Mouse (Mus musculus) layer of hippocampus, adult 2 months (tissue): ENCODE measurements around the gene Hspa1a. TPM values are rescaled to one million over a fixed set of nuclear protein-coding genes. Genes with fewer than 3 reads are reported as not detected.
A peak's percentile ranks its signal among the peaks of the same experiment; 100 is the strongest.
"Not testable (repeated sequence)": the region's sequence is repeated elsewhere in the genome, so short reads cannot be mapped to it uniquely, and the experiment has no call there.

Experiments used
- DNase-seq, 2 experiments: peaks; one replicate each; pipeline ENCODE4 v3.0.0; 2022; ENCODE audit warnings: low spot score in 2 of 2
- H3K27ac ChIP-seq: fragments of 200-600 bp; 2 replicates; pipeline ENCODE4 v1.8.1; 2022
- H3K4me3 ChIP-seq: fragments of 200-600 bp; 2 replicates; pipeline ENCODE4 v1.8.1; 2022; ENCODE audit warnings: mild to moderate bottlenecking
- CTCF ChIP-seq: fragments of 200-600 bp; conservative IDR thresholded peaks from 2 replicates; pipeline ENCODE4 v1.8.1; 2022; ENCODE audit warnings: antibody characterized with exemption, mild to moderate bottlenecking, moderate library complexity
- total RNA-seq, 2 experiments: library from RNA; stranded (reverse); gene quantifications; 2 replicates each; pipeline ENCODE4 v1.2.3; 2021

The Hspa1a gene
- total RNA-seq, 2 experiments from 2014 or later = 16.9 to 18.1 TPM

DNA sequence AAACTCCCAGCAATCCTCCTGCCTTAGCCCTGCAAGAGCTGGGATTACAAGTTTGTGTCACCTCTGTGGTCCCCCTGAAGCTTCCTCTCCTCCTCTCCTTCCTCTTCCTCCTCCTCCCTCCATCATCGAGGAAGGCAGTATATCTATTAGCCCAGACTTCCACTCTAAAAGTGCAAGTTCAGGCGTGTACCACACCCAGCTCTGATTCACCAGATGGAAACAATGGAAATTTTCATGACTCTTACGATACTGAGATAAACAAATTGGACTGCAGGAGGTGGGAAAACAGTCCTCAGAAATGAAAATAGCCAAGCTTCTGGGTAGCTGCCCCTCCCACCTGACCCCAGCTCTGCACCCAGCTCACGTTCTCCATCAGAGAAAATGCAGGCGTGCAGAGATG lies 6.3 kb downstream of the Hspa1a start:
- H3K27ac ChIP-seq = no peak overlapping the region
- H3K4me3 ChIP-seq = no peak overlapping the region
- DNase-seq = no peak
- TF ChIP-seq CTCF = no peak

DNA sequence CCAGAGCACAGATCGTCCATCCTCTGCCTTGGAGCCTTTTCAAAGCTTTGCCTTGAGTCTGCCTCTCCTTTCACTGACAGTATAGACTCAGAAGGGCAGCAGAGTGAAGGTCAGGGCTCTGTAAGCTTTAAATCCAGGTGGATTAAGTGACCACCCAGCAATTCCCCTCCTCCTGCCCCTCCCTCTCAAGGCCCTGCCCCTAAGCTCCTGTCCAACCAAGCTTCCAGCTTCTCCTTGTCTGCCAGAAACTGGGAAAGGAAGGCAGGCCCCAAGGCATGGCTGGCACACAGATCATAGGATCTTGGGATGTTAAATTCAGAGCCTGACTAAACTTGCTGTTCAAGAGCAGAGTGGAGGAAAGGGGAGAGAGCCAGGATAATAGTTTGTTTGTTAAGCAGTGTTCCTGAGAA lies 7.3 kb downstream of the Hspa1a start:
- Histone ChIP-seq H3K27ac (no peak overlapping the region), H3K4me3 (no peak overlapping the region)
- TF ChIP-seq CTCF = no peak
- no peak for DNase-seq

DNA sequence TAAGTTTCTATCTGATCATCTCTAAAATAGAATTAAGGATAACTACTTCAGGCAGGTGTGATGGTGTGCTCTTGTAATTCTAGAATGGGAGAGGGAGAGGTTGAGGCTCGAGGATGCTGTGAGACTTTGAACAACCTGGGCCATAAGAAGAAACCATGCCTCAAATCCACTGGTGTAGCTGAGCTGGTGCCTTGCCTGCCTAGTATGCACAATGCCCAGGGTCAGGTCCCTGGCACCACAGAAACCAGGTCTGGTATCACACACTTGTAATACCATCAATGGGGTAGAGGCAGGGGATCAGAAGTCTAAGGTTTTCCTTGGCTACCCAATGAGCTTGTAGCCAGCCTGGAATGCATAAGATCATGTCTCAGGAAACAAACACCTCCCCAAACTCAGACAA lies 9.1 kb downstream of the Hspa1a start:
- Histone ChIP-seq H3K4me3 (no peak overlapping the region), H3K27ac (no peak overlapping the region)
- no peak for TF ChIP-seq CTCF
- DNase-seq = no peak

DNA sequence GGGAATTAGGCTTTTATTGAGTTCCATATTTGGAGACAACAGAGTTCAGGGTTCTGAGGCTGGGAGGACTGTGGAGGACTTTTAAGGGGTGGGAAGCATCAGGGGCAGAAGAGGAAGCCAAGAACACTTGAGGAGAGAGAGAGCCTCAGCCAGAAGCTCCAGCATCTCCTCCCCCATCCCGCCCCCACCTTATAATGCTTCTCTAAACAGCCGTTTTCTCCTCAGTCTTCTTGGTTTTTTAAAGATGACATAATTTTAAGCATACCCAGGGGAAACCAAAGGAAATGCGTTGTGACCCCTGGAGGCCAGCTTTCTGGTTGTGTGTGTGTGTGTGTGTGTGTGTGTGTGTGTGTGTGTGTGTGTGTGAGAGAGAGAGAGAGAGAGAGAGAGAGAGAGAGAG lies 9.8 kb downstream of the Hspa1a start:
- Histone ChIP-seq H3K27ac (peak overlapping the region; percentile 18; the same call in 1 of the 2 replicates), H3K4me3 (no peak overlapping the region)
- TF ChIP-seq CTCF = no peak
- DNase-seq = no peak

DNA sequence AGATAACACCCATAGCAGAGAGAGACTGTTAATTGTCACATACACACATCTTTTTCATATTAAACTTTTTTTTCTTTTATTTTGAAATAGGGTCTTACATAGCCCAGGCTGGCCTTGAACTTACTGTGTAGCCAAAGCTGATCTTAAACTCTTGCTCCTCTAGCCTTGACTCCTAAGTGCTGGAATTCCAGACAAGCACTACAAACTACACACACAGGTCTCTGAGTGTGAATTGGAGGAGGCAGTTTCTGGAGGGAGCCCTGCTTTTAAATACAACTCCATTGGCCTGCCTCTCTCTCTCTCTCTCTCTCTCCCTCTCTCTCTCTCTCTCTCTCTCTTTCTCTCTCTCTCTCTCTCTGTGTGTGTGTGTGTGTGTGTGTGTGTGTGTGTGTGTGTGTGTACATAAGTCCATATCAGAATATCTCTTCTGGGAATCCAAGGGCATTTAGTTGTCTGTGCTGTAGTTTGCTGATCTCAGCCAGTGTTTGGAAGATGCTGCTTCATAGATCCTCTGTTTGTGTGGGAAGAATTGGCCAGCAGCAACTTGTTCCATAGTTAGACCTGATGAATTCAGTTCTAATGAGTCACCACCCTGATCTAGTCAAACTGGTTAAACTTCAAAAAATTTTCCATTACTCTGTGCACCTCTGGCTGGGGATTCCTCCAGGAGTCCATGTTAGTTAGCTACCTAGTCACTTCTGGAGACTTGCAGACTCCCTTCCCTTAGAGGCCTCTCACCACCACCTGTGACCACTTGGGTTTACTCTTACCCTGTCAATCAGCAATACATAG lies 11.1 kb downstream of the Hspa1a start:
- H3K4me3 ChIP-seq = no peak overlapping the region
- H3K27ac ChIP-seq = peak overlapping the region; percentile 95; the same call in 1 of the 2 replicates
- DNase-seq = no peak
- TF ChIP-seq CTCF = no peak

DNA sequence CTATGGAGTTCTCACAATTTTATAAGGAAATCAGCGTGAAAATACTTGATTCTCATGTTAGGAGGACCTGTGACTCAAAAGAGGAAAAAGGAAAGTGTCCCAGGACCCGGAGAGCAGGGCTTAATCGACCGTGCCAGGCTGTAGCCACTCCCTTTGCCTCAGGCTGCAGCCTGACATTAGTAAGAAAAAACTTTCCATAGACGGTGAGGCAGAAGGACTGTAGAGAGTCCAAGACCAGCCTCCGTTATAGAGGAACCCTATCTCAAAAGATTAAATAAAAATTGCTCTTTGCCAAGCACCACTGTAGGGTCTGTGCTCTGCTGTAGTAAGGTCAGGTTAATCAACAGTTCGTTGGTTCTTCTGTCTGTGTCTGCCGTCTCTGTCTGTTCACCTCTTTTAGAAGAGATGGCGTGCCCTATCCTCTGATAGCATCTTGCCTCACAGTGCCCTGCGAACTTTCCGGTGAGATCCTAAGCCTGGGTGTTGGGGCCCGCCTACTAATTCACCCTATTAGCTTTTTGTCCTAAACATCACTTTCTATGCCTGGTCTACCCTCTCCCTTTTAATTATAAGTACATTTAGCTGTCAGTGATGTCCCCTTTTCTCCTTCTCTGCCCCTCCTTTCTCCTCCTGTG lies 12.0 kb downstream of the Hspa1a start:
- DNase-seq = no peak
- peak overlapping the region; percentile 95 for H3K27ac ChIP-seq
- peak overlapping the region; percentile 66 for H3K4me3 ChIP-seq
- no peak for TF ChIP-seq CTCF

DNA sequence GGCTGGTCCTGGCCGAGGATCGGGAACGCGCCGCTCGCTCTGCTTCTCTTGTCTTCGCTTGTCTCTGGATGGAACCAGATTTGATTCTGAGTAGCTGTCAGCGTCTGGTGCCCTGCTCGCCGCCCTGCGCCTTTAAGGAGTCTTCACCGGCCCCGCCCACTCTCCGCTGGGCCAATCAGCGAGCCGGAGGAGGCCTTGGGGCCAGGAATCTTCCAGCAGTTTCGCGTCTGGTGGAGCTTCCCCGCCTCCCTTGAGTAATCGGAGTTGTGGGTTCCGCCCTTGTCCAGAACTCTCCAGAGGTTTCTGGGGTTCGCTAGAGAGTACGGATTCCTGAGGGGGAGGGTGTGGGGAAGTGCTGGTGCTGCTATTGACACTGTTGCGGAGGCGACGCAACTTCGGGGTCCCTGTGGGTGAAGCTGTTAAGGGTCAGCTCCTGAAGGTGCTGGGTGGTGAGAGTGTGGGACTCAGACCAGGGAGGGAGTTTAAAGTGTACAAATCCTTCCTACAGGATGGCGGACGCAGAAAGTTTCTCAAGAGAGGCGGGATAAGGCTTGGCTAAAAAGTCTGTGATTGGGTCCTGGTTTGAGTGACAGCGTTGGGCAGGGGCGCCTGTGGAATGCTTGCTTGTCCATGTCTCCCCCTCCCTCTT lies 12.7 kb downstream of the Hspa1a start, which contains the start of gene Hspa1b:
Hspa1b (minus strand) TSS at position 109 of the 649 bp plus-strand sequence.
- DNase-seq = peak; percentile 56 to 69
- H3K4me3 ChIP-seq = peak within 1 kb of the TSS; percentile 66
- peak within 1 kb of the TSS; percentile 95 for H3K27ac ChIP-seq

DNA sequence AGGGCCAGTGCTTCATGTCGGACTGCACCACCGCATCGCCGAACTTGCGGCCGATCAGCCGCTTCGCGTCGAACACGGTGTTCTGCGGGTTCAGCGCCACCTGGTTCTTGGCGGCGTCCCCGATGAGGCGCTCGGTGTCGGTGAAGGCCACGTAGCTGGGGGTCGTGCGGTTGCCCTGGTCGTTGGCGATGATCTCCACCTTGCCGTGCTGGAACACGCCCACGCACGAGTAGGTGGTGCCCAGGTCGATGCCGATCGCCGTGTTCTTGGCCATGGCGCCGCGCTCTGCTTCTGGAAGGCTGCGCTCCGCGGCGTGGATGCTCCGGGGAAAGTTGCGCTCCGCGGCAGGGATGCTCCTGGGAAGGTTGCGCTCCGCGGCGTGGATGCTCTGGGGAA lies 13.2 kb downstream of the Hspa1a start:
- DNase-seq, H3K27ac ChIP-seq: not testable (repeated sequence)
- peak overlapping the region; percentile 66 for H3K4me3 ChIP-seq

DNA sequence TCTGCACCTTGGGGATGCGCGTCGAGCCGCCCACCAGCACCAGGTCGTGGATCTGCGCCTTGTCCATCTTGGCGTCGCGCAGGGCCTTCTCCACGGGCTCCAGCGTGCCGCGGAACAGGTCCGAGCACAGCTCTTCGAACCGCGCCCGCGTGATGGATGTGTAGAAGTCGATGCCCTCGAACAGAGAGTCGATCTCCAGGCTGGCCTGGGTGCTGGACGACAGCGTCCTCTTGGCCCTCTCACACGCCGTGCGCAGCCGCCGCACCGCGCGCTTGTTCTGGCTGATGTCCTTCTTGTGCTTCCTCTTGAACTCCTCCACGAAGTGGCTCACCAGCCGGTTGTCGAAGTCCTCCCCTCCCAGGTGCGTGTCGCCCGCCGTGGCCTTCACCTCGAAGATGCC lies 14.0 kb downstream of the Hspa1a start:
- H3K4me3 ChIP-seq, DNase-seq, H3K27ac ChIP-seq: not testable (repeated sequence)

DNA sequence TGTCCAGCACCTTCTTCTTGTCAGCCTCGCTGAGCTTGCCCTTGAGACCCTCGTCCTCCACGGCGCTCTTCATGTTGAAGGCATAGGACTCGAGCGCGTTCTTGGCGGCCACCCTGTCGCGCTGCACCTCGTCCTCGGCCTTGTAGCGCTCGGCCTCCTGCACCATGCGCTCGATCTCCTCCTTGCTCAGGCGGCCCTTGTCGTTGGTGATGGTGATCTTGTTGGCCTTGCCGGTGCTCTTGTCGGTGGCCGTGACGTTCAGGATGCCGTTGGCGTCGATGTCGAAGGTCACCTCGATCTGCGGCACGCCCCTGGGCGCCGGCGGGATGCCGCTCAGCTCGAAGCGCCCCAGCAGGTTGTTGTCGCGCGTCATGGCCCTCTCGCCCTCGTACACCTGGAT lies 14.7 kb downstream of the Hspa1a start:
- not testable (repeated sequence) for H3K4me3 ChIP-seq, H3K27ac ChIP-seq, DNase-seq

DNA sequence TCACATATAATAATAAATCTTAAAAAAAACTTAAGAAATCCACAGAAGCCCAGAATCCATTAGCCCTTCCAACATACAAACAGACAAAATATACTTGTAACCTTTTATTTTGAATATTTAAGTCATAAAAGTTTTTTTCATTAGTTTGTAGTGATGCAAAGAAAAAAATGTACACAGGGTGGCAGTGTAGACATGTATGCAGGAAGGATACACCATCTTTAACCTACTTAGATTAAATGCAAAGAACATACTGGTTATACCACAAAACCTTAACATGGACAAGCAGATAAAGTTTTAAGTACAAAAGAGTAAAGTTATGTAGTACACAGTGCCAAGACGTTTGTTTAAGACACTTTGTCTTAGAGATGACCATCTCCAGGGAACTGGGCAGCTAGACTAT lies 15.6 kb downstream of the Hspa1a start:
- DNase-seq = no peak
- no peak overlapping the region for H3K27ac ChIP-seq
- H3K4me3 ChIP-seq = no peak overlapping the region
- peak; percentile 75 for TF ChIP-seq CTCF

DNA sequence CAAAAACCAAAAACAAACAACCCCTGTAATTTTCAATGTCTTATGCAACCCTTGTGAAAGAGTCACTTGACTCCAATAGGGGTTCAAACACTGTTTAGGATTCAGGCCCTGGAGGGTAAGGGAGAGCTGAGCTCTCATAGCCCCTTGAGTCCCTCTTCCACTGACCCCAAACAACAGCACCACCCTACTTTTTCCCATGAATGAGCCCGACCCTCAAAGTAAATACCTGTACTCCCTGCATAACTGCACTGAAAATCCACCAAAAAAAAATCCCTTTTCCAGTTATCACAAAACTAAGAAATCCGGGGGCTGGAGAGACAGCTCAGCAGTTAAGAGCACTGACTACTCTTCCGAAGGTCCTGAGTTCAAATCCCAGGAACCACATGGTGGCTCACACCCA lies 16.1 kb downstream of the Hspa1a start:
- no peak for TF ChIP-seq CTCF
- H3K4me3 ChIP-seq = no peak overlapping the region
- no peak for DNase-seq
- H3K27ac ChIP-seq = no peak overlapping the region

DNA sequence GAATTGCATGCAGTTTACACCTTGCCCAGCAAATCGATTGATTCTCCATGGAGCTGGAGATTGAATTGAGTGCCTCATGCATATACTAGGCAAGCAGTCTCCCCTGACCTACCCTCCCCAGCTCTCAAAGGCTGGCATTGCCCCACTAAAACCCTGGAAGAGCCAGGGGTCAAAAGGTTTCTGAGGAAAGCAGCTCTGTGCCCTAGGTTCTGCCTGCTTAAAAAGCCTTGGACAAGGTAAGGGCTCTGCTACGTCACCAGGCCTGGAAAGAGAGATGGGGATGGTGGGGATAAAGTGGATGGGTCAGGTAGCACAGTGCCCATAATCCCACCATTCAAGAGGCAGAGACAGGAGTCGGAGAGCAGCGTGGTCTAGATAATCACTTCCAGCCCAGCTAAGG lies 17.1 kb downstream of the Hspa1a start:
- Histone ChIP-seq H3K27ac (no peak overlapping the region), H3K4me3 (no peak overlapping the region)
- TF ChIP-seq CTCF = no peak
- DNase-seq = no peak
